Mouse (Mus musculus) E14TG2a.4 (cell line): ENCODE results near the gene Jarid2.

ENCODE experiments used
- CTCF ChIP-seq: conservative IDR thresholded peaks from 2 replicates; pipeline ENCODE4 v1.5.1; 2014; ENCODE audit warnings: low read length
- NANOG ChIP-seq: IDR thresholded peaks from 2 replicates; pipeline ENCODE4 v1.6.1; 2014; ENCODE audit warnings: borderline replicate concordance, low read length, mixed read lengths

DNA sequence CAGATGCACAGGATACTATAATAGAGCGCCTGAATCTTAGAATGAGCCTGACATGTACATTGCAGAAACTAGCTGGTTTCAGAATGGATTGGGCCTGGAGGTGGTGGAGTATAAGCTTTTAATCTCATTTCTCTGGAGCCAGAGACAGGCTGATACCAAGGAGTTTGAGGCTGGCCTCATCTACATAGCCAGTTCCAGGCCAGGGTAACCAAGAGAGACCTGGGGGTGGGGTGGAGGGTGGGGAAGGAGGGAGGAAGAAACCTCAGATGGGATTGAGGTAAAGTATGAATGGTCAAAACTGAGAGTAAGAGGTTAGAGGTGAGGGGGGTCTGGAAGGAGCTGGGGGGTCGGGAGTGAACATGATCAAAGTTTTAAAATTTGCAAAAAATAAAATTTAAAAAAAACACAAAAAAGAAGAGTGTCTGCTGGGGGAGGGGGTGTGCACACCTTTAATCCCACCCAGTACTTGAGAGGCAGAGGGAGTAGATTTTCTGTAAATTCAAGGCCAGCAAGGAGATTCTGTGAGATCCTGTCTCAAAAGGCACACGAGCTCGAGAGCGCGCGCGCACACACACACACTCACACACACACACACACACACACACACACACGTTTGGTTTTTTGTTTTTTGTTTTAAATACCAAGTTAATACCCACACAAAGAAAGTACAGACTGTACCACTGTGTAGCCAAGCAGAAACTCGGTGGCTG, 22.9 kb upstream of the Jarid2 start:
- no peak for TF ChIP-seq CTCF
- no peak for TF ChIP-seq NANOG
